Mouse (Mus musculus): ENCODE measurements around the gene D17H6S53E.

The D17H6S53E gene

DNA sequence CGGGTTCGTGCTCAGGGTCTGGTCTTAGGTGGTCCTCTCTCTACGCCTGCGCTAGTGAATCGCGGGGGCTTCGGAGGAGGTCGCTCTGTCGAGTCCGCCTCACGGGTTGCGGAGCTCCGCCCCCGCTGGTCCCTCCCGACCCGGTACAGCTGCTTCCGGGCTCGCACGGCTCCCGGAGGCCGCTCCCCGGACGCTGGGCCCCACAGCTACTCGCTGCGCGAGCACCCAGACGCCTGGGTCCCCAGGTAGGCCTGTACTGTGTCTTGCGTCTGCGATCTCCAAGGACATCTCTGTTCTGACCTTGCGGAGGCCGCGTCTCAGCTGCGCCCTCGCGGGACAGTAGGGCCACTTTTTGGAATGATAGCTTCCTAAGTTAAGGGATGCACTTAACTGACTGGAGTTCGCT lies at the start of gene D17H6S53E:
Gene D17H6S53E, plus strand, starts transcription at position 168 of the 406 bp plus-strand sequence.
- peak; percentile 74 for DNase-seq

GRCm38 (mm10) chr17:35076507-35077176 lies 49.5 kb upstream of the D17H6S53E start, which contains the start of gene Ly6g6e:
Gene Ly6g6e, plus strand, starts transcription at chr17:35076902.
- no peak for DNase-seq

- no peak for DNase-seq
Observed at GRCm38 (mm10) chr17:35077285-35077684, 48.9 kb upstream of the D17H6S53E start.

- peak; percentile 75 for DNase-seq
Observed at GRCm38 (mm10) chr17:35077786-35078233, 48.4 kb upstream of the D17H6S53E start, which contains the start of gene Ly6g6d. Gene Ly6g6d, minus strand, starts transcription at chr17:35078065.

DNA sequence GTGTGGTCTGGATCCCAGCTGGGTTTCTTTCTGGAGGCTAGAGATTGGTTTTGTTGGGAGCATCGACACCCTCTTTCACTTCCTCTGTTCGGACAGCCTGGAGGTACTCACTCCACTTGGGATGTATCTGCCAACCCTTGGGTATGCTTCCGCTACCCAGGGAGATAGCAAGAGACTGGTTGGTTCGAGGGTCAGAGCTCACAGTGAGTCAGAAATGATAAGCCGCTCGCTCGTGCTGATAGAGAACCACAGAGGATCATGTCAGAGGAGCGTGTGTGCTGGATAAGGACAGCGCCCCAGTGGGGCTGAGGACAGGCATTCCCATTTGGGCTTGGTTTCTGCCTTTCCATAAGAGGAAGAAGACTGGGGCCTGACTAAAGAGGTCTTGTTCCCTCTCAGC lies 46.4 kb upstream of the D17H6S53E start:
- no peak for DNase-seq

GRCm38 (mm10) chr17:35080248-35080647 lies 45.9 kb upstream of the D17H6S53E start:
- no peak for DNase-seq

DNA sequence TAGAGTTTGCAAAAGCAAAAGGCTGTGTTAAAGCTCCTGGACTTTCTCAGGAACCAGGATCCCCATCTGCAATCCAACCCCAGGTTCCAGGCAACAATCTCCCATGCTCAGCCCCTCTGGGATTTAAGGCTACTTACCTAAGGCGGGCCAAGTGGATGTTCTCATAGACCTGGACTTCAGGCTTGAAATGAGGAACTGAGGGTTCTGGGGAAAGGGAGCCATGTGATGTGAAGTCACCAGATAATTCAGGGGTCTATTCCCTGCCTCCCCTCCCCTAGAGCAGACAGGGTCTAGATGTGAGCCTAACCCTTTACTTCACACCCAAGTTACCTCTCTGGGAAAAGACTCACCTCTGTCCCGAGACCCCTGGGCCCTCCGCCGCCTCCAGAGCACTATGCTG lies 45.5 kb upstream of the D17H6S53E start:
- no peak for DNase-seq

DNA sequence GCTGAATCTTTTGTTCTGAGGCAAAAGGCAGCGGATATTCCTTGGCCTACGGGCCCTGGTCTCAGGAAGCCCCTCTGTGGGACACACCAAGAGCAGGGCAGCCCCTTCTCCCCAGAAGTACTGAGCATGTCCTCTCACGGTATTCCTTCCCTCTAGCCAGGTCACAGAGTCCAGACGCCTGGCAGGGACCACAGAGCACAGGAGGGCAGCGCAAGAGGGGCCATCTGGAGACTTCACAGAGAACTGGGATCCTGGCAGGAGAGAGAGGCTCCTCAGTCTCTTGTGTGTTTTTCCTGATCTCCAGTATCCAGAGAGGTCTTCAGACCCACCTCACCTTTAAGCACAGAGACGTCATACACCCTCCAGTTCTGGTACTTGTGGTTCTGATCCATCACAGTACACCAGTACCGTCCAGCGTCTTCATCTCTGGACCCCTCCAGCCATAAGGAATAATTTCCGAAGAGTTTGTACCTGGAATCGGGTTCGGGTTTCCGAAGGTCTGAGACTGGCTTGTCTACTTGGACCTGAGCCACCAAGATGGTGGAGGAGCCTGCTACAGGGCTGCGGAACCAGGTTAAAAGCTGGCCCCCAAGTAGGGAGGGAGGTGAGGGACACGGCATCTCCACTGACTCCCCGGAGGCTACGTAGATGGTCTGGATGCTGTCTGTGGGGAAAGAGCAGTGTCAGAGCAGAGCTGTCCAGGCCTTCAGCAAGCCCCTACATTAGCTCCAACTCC lies 43.2 kb upstream of the D17H6S53E start:
- no peak for DNase-seq

GRCm38 (mm10) chr17:35083929-35084497 lies 42.2 kb upstream of the D17H6S53E start:
- DNase-seq, result no peak

- no peak for DNase-seq
Observed at GRCm38 (mm10) chr17:35085208-35085865, 40.8 kb upstream of the D17H6S53E start, which contains the start of gene Ly6g6f. Gene Ly6g6f, minus strand, starts transcription at chr17:35085610.

- no peak for DNase-seq
Observed at GRCm38 (mm10) chr17:35088151-35088550, 38.0 kb upstream of the D17H6S53E start.

DNA sequence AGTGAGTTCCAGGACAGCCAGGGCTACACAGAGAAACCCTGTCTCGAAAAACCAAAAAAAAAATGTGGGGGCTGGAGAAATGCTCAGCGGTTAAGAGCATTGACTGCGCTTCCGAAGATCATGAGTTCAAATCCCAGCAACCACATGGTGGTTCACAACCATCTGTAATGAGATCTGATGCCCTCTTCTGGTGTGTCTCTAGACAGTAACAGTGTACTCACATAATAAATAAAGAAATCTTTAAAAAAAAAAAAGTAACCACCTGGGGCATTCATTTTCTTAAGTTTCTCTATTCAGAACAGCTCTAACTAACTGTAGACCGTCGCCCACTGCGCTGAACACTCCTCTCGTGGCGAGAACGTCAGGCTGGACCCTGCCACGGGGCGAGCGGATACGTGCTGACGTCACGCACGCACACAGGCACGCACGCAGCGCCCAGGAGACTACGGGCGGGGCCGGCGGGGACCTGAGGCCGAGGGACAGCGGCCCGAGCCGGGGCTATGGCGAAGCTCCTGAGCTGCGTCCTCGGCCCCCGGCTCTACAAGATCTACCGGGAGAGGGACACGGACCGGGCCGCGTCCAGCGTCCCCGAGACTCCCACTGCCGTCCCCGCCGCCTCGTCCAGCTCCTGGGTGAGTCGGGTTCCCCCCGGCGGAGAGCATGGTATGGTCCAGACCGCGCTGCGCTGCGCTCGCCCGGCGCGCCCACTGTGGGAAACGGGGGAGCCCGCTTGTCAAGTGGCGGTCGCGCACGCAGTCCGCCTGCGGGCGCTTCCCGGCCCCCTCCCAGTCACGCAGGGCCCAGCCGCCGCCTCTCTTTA lies 37.1 kb upstream of the D17H6S53E start, which contains the start of gene Abhd16a:
Gene Abhd16a, plus strand, starts transcription at position 439 of the 820 bp plus-strand sequence.
- peak; percentile 95 for DNase-seq

- DNase-seq, result no peak
Observed at GRCm38 (mm10) chr17:35090166-35090932, 35.8 kb upstream of the D17H6S53E start.

GRCm38 (mm10) chr17:35092403-35093198 lies 33.6 kb upstream of the D17H6S53E start:
- DNase-seq, result no peak

- DNase-seq, result no peak
Observed at GRCm38 (mm10) chr17:35094475-35095365, 31.5 kb upstream of the D17H6S53E start.

- no peak for DNase-seq
Observed at GRCm38 (mm10) chr17:35096597-35096996, 29.6 kb upstream of the D17H6S53E start.

- peak; percentile 39 for DNase-seq
Observed at GRCm38 (mm10) chr17:35097164-35097655, 29.0 kb upstream of the D17H6S53E start.

- no peak for DNase-seq
Observed at GRCm38 (mm10) chr17:35100196-35100765, 25.9 kb upstream of the D17H6S53E start.

- DNase-seq, result no peak
Observed at GRCm38 (mm10) chr17:35101161-35101560, 25.0 kb upstream of the D17H6S53E start.
